Mouse (Mus musculus): ENCODE results near the gene Rnf214. TPM values are rescaled to one million over a fixed set of nuclear protein-coding genes. Genes with fewer than 3 reads are reported as not detected.
A peak's percentile ranks its signal among the peaks of the same experiment; 100 is the strongest.

The Rnf214 gene
- polyA plus RNA-seq, 1 experiment from 2014 or later: 93.2 TPM

GRCm38 (mm10) chr9:45929285-45929684 is 22.6 kb upstream of the Rnf214 start:
- 90% methylated on average over 5 of the region's 5 CpGs for WGBS
- Histone ChIP-seq H3K9me3 (replicated peaks) (no peaks in the 10 kb centered on the region), H3K36me3 (peaks cover 57% of the 10 kb centered on the region)

GRCm38 (mm10) chr9:45919895-45920294 is 13.2 kb upstream of the Rnf214 start:
- Histone ChIP-seq H3K27ac (no peak overlapping the region), H3K4me1 (no peaks in the 10 kb centered on the region), H3K4me3 (no peak overlapping the region), H3K36me3 (peaks cover 79% of the 10 kb centered on the region), H3K9me3 (replicated peaks) (no peaks in the 10 kb centered on the region), H3K9ac (no peak overlapping the region), H3K4me2 (replicated peaks) (no peak overlapping the region), H3K27me3 (no peaks in the 10 kb centered on the region)
- no peak for ATAC-seq (ENCODE audit: low FRiP score)
- WGBS: 71% methylated on average over 1 of the region's 1 CpGs

More at GRCm38 (mm10) chr9:45929285-45929684, 22.6 kb upstream of the Rnf214 start:
- Histone ChIP-seq H3K4me2 (replicated peaks) (no peak overlapping the region), H3K27ac (no peak overlapping the region), H3K27me3 (no peaks in the 10 kb centered on the region), H3K4me1 (0 out of 2 replicates have a peak, but pooled peaks cover 2% of the 10 kb centered on the region), H3K9ac (no peak overlapping the region), H3K4me3 (no peak overlapping the region)
- no peak for ATAC-seq (ENCODE audit: low FRiP score)

GRCm38 (mm10) chr9:45917041-45917934 is 10.6 kb upstream of the Rnf214 start:
- H3K27me3 ChIP-seq: no peaks in the 10 kb centered on the region
- 81% methylated on average over 5 of the region's 5 CpGs for WGBS
- no peak overlapping the region for H3K4me2 ChIP-seq (replicated peaks)
- H3K4me3 ChIP-seq: no peak overlapping the region
- no peak overlapping the region for H3K9ac ChIP-seq
- no peak for ATAC-seq (ENCODE audit: low FRiP score)
- no peaks in the 10 kb centered on the region for H3K4me1 ChIP-seq
- H3K9me3 ChIP-seq (replicated peaks): no peaks in the 10 kb centered on the region
- H3K36me3 ChIP-seq: peaks cover 91% of the 10 kb centered on the region
- H3K27ac ChIP-seq: no peak overlapping the region

GRCm38 (mm10) chr9:45915659-45916058 is 8.9 kb upstream of the Rnf214 start:
- Histone ChIP-seq H3K4me2 (replicated peaks) (no peak overlapping the region), H3K36me3 (peaks cover 93% of the 10 kb centered on the region), H3K27me3 (no peaks in the 10 kb centered on the region), H3K9ac (no peak overlapping the region), H3K4me1 (no peaks in the 10 kb centered on the region), H3K27ac (no peak overlapping the region), H3K4me3 (no peak overlapping the region), H3K9me3 (replicated peaks) (no peaks in the 10 kb centered on the region)
- 86% methylated on average over 2 of the region's 2 CpGs for WGBS
- ATAC-seq (ENCODE audit: low FRiP score): no peak

- peaks cover 9% of the 10 kb centered on the region for H3K4me1 ChIP-seq
- no peak for ATAC-seq (ENCODE audit: low FRiP score)
- H3K4me3 ChIP-seq: no peak overlapping the region
- peaks cover 76% of the 10 kb centered on the region for H3K36me3 ChIP-seq
- H3K27me3 ChIP-seq: no peaks in the 10 kb centered on the region
- no peak overlapping the region for H3K9ac ChIP-seq
- WGBS: 59% methylated on average over 1 of the region's 1 CpGs
- no peak overlapping the region for H3K4me2 ChIP-seq (replicated peaks)
- H3K9me3 ChIP-seq (replicated peaks): no peaks in the 10 kb centered on the region
- H3K27ac ChIP-seq: no peak overlapping the region
Measured at GRCm38 (mm10) chr9:45911673-45912072, 5.0 kb upstream of the Rnf214 start.

GRCm38 (mm10) chr9:45910995-45911394 is 4.3 kb upstream of the Rnf214 start:
- 87% methylated on average over 3 of the region's 3 CpGs for WGBS
- Histone ChIP-seq H3K4me2 (replicated peaks) (no peak overlapping the region), H3K27me3 (no peaks in the 10 kb centered on the region), H3K4me1 (peaks cover 9% of the 10 kb centered on the region), H3K4me3 (no peak overlapping the region), H3K9me3 (replicated peaks) (no peaks in the 10 kb centered on the region), H3K27ac (no peak overlapping the region), H3K9ac (no peak overlapping the region), H3K36me3 (peaks cover 69% of the 10 kb centered on the region)
- no peak for ATAC-seq (ENCODE audit: low FRiP score)

GRCm38 (mm10) chr9:45907078-45907428 is 342 bp upstream of the Rnf214 start:
- peaks cover 21% of the 10 kb centered on the region for H3K4me1 ChIP-seq
- H3K4me2 ChIP-seq (replicated peaks): peak overlapping the region; percentile 82
- H3K9ac ChIP-seq: peak overlapping the region; percentile 98
- no peaks in the 10 kb centered on the region for H3K9me3 ChIP-seq (replicated peaks)
- ATAC-seq (ENCODE audit: low FRiP score): no peak; the same call in 1 of the 2 replicates
- no peaks in the 10 kb centered on the region for H3K27me3 ChIP-seq
- under 1% methylated on average over 19 of the region's 19 CpGs for WGBS
- peak overlapping the region; percentile 97 for H3K27ac ChIP-seq
- H3K4me3 ChIP-seq: peak overlapping the region; percentile 98
- peaks cover 50% of the 10 kb centered on the region for H3K36me3 ChIP-seq

- peak overlapping the region; percentile 97 for H3K27ac ChIP-seq
- 0% methylated on average over 19 of the region's 27 CpGs for WGBS
- H3K9me3 ChIP-seq (replicated peaks): no peaks in the 10 kb centered on the region
- no peaks in the 10 kb centered on the region for H3K27me3 ChIP-seq
- ATAC-seq (ENCODE audit: low FRiP score): peak; percentile 70
- H3K36me3 ChIP-seq: peaks cover 44% of the 10 kb centered on the region
- H3K4me1 ChIP-seq: peaks cover 21% of the 10 kb centered on the region
- peak overlapping the region; percentile 82 for H3K4me2 ChIP-seq (replicated peaks)
- H3K9ac ChIP-seq: peak overlapping the region; percentile 98
- peak overlapping the region; percentile 98 for H3K4me3 ChIP-seq
Measured at GRCm38 (mm10) chr9:45905811-45906237, 887 bp downstream of the Rnf214 start.

- H3K9ac ChIP-seq: peak overlapping the region; percentile 98
- no peaks in the 10 kb centered on the region for H3K9me3 ChIP-seq (replicated peaks)
- peaks cover 21% of the 10 kb centered on the region for H3K4me1 ChIP-seq
- peak overlapping the region; percentile 97; the same call in 1 of the 2 replicates for H3K27ac ChIP-seq
- H3K36me3 ChIP-seq: peaks cover 38% of the 10 kb centered on the region
- H3K4me2 ChIP-seq (replicated peaks): peak overlapping the region; percentile 82
- no peak for ATAC-seq (ENCODE audit: low FRiP score)
- no peaks in the 10 kb centered on the region for H3K27me3 ChIP-seq
- H3K4me3 ChIP-seq: peak overlapping the region; percentile 98
- 52% methylated on average over 4 of the region's 4 CpGs for WGBS
Measured at GRCm38 (mm10) chr9:45905196-45905595, 1.5 kb downstream of the Rnf214 start.

GRCm38 (mm10) chr9:45893681-45894080 is 13.0 kb downstream of the Rnf214 start:
- Histone ChIP-seq H3K9ac (no peak overlapping the region), H3K27me3 (no peaks in the 10 kb centered on the region), H3K4me2 (replicated peaks) (no peak overlapping the region), H3K36me3 (peaks cover 93% of the 10 kb centered on the region), H3K4me3 (no peak overlapping the region), H3K9me3 (replicated peaks) (no peaks in the 10 kb centered on the region), H3K27ac (no peak overlapping the region), H3K4me1 (no peaks in the 10 kb centered on the region)
- ATAC-seq (ENCODE audit: low FRiP score): no peak

- Histone ChIP-seq H3K27me3 (no peaks in the 10 kb centered on the region), H3K4me2 (replicated peaks) (no peak overlapping the region), H3K9ac (no peak overlapping the region), H3K9me3 (replicated peaks) (no peaks in the 10 kb centered on the region), H3K4me1 (no peaks in the 10 kb centered on the region), H3K36me3 (peaks cover 57% of the 10 kb centered on the region), H3K4me3 (no peak overlapping the region), H3K27ac (no peak overlapping the region)
- 74% methylated on average over 2 of the region's 2 CpGs for WGBS
- no peak for ATAC-seq (ENCODE audit: low FRiP score)
Measured at GRCm38 (mm10) chr9:45877928-45878327, 28.8 kb downstream of the Rnf214 start.

GRCm38 (mm10) chr9:45870265-45870664 is 36.4 kb downstream of the Rnf214 start:
- Histone ChIP-seq H3K36me3 (peaks cover 87% of the 10 kb centered on the region), H3K4me1 (no peaks in the 10 kb centered on the region), H3K4me2 (replicated peaks) (no peak overlapping the region), H3K9ac (no peak overlapping the region), H3K9me3 (replicated peaks) (no peaks in the 10 kb centered on the region), H3K27me3 (no peaks in the 10 kb centered on the region), H3K27ac (no peak overlapping the region), H3K4me3 (no peak overlapping the region)
- no peak for ATAC-seq (ENCODE audit: low FRiP score)
- WGBS: 96% methylated on average over 3 of the region's 3 CpGs

GRCm38 (mm10) chr9:45869181-45869580 is 37.5 kb downstream of the Rnf214 start:
- H3K36me3 ChIP-seq: peaks cover 90% of the 10 kb centered on the region
- no peak for ATAC-seq (ENCODE audit: low FRiP score)
- WGBS: 97% methylated on average over 3 of the region's 3 CpGs

More at GRCm38 (mm10) chr9:45869181-45869580, 37.5 kb downstream of the Rnf214 start:
- no peak overlapping the region for H3K4me2 ChIP-seq (replicated peaks)
- H3K4me1 ChIP-seq: no peaks in the 10 kb centered on the region
- no peak overlapping the region for H3K27ac ChIP-seq
- no peaks in the 10 kb centered on the region for H3K9me3 ChIP-seq (replicated peaks)
- H3K27me3 ChIP-seq: no peaks in the 10 kb centered on the region
- H3K4me3 ChIP-seq: no peak overlapping the region
- H3K9ac ChIP-seq: no peak overlapping the region

All from hindbrain, embryonic 12.5 days (tissue).